Mouse (Mus musculus) neural tube, embryonic 11.5 days (tissue): ENCODE data around the gene Tfrc. TPM values are rescaled to one million over a fixed set of nuclear protein-coding genes. Genes with fewer than 3 reads are reported as not detected.

ENCODE experiments used
- ATAC-seq: fragments of 200-750 bp; cut with Nextera tagmentation; 2 replicates; pipeline ENCODE4 v1.8.0; 2017; ENCODE audit warnings: moderate number of reproducible peaks, mild to moderate bottlenecking, moderate TSS enrichment, moderate library complexity; ENCODE audit not compliant: insufficient read depth, low FRiP score, low TSS enrichment
- DNase-seq: peaks from one replicate; pipeline ENCODE4 v3.0.0-alpha.2; 2015; ENCODE audit warnings: low spot score
- H3K27ac ChIP-seq: fragments of 300-500 bp; sonication (generic); 2 replicates; pipeline ENCODE4 v1.5.1; 2014; ENCODE audit warnings: low read depth, mild to moderate bottlenecking, low read length
- H3K27me3 ChIP-seq: fragments of 300-500 bp; sonication (generic); 2 replicates; pipeline ENCODE4 v1.6.1; 2014; ENCODE audit warnings: mild to moderate bottlenecking, low read length, mixed read lengths; ENCODE audit not compliant: control insufficient read depth, insufficient read depth
- H3K36me3 ChIP-seq: fragments of 300-500 bp; sonication (generic); 2 replicates; pipeline ENCODE4 v1.6.1; 2014; ENCODE audit warnings: mild to moderate bottlenecking, low read length, moderate library complexity, mixed read lengths; ENCODE audit not compliant: control insufficient read depth, insufficient read depth
- H3K4me1 ChIP-seq: fragments of 300-500 bp; sonication (generic); 2 replicates; pipeline ENCODE4 v1.6.1; 2014; ENCODE audit warnings: low read length, mixed read lengths; ENCODE audit not compliant: control insufficient read depth, insufficient read depth
- H3K4me2 ChIP-seq: fragments of 300-500 bp; sonication (generic); 2 replicates; pipeline ENCODE4 v1.6.1; 2014; ENCODE audit warnings: low read depth, mild to moderate bottlenecking, moderate library complexity
- H3K4me3 ChIP-seq: fragments of 300-500 bp; sonication (generic); 2 replicates; pipeline ENCODE4 v1.5.1; 2014; ENCODE audit warnings: low read depth, low read length
- H3K9ac ChIP-seq: fragments of 300-500 bp; sonication (generic); 2 replicates; pipeline ENCODE4 v1.6.1; 2014; ENCODE audit warnings: mild to moderate bottlenecking, low read length
- H3K9me3 ChIP-seq: fragments of 300-500 bp; sonication (generic); 2 replicates; pipeline ENCODE4 v1.6.1; 2016; ENCODE audit warnings: low read length; ENCODE audit not compliant: control insufficient read depth
- WGBS: fragments of 180-500 bp; shearing (Covaris S2); extraction: QIAGEN DNeasy Blood & Tissue Kit; methylation state at CpG from one replicate; pipeline ENCODE4 v1.1.7; 2014; 5-methylcytosine and 5-hydroxymethylcytosine counted together
- polyA plus RNA-seq: library from polyadenylated mRNA; unstranded; fragments of >200 nt; fragmentation: Nextera tagmentation; extraction: Ambion mirVana; gene quantifications from 2 replicates; pipeline ENCODE4 v1.2.1, GENCODE M21; 2014

Gene Tfrc
- polyA plus RNA-seq, 1 experiment from 2014 or later: 67.9 TPM

DNA sequence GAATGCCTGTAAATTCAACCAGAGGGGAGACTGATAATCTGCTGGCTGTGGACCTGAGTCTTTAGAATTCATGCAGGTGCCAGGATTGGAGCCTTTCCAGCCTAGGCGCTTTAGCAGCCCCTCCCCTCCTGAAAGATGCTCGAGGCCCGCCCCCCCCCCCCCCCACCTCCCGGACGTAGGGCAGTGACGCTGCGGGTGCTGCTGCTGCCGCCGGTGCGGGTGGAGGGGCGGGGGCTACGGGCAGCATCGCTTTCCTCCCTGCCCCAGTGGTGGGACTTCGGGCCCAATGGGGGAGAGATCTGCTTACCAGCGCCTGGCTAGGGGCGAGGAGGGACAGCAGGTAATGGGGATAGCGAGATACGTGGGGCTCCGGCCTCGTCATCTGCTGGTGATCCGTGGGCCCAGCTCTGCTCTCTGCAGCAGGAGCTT lies 50.0 kb downstream of the Tfrc start:
- H3K4me2 ChIP-seq: peak overlapping the region; percentile 61
- H3K9ac ChIP-seq: peak overlapping the region; percentile 50
- H3K4me1 ChIP-seq: peaks cover 21% of the 10 kb centered on the region
- 0 out of 2 replicates have a peak overlapping the region, but pooled peaks have one; percentile 20 for H3K27ac ChIP-seq
- no peak for ATAC-seq
- 3% methylated on average over 8 of the region's 21 CpGs for WGBS
- peak overlapping the region; percentile 33 for H3K4me3 ChIP-seq
- DNase-seq: no peak
- no peaks in the 10 kb centered on the region for H3K27me3 ChIP-seq
- no peaks in the 10 kb centered on the region for H3K36me3 ChIP-seq
- H3K9me3 ChIP-seq: no peaks in the 10 kb centered on the region

DNA sequence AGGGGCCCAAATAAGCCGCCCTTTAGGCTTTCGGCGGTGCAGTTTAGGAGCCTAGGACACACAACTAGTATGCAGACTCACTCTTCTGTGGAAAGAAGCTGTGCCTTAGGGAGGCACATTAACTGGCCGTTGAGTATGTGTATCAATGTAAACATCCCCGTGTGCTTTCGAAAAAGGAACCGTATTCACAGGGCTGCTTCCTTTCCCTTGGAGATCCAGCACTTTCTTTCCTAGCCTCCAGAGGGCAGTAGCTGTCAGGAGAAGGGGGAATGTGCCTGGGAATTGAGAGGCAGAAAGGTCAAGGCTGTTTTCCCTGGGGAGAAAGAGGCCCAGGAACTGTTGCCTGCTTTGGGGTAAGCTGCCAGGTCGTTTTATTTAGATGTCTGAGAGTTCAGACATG lies 50.7 kb downstream of the Tfrc start:
- H3K27ac ChIP-seq: no peak overlapping the region
- ATAC-seq: no peak

DNA sequence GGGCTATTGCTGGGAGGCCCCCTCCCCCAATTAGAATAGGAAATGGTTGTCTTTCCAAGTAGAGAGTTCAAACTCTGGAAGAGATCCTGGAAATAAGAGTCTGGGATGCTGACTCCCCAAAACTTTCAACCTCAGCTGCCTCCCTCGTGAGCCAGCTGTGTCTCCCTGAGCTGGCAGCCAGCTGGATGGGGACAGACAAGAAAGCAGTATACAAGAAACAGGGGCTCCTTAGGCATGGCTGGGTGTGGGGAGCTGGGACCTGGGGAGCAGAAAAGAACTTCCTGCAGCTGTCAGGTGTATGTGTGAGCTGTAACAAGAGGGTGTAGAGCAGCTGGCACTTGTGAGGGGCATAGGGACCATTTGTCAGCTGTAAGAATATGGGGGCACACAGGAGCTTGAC lies 51.4 kb downstream of the Tfrc start:
- Histone ChIP-seq H3K4me1 (peaks cover 21% of the 10 kb centered on the region), H3K9me3 (no peaks in the 10 kb centered on the region), H3K36me3 (no peaks in the 10 kb centered on the region), H3K4me3 (no peak overlapping the region), H3K27ac (no peak overlapping the region), H3K27me3 (no peaks in the 10 kb centered on the region), H3K4me2 (no peak overlapping the region), H3K9ac (no peak overlapping the region)
- DNase-seq (no peak), ATAC-seq (no peak)
- whole genome bisulfite sequencing: 57% methylated on average over 1 of the region's 1 CpGs

More for the DNA sequence above, 50.7 kb downstream of the Tfrc start:
- peaks cover 21% of the 10 kb centered on the region for H3K4me1 ChIP-seq
- peak overlapping the region; percentile 61 for H3K4me2 ChIP-seq
- H3K9me3 ChIP-seq: no peaks in the 10 kb centered on the region
- H3K36me3 ChIP-seq: no peaks in the 10 kb centered on the region
- DNase-seq: peak; percentile 77
- peak overlapping the region; percentile 50 for H3K9ac ChIP-seq
- H3K27me3 ChIP-seq: no peaks in the 10 kb centered on the region
- 9% methylated on average over 8 of the region's 8 CpGs for WGBS
- H3K4me3 ChIP-seq: 0 out of 2 replicates have a peak overlapping the region, but pooled peaks have one; percentile 33

DNA sequence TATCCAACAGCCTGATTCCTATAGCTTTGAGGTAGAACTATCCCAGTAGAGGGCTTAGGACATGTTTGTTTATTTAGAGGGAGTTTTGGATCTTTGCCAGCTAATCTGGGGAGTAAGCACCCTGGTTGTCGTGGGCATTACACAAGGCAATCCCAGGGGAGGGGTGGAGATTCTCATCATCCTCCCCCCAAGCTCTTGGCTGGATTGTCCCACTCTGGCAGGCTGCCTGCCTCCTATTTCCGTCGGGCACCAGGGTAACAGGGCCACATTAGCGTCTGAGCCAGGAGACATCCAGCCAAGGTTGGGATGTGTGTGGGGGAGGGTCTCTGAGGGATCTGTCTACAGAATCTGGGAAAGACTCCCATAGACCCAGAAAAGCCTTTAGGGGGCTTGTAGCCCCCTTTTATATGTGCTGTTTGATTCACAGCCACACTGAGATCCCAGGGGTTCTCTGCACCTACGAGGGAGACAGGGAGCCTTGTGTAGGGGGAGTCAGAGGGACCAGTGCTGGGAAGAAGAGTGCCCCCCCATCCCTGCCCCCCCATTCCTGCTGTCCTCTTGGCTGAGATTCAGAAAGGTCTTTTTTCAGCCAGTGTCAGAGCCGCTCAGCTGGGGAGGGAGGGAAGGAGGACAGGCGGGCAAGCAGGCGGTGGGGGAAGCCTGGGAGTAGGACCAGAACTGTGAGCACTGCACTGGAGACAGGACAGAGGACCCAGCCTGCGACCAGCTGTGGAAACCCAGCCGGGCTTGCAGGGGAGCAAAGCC lies 52.0 kb downstream of the Tfrc start:
- H3K4me2 ChIP-seq: no peak overlapping the region
- no peak for ATAC-seq
- no peaks in the 10 kb centered on the region for H3K9me3 ChIP-seq

GRCm38 (mm10) chr16:32661493-32661921 lies 52.8 kb downstream of the Tfrc start:
- no peaks in the 10 kb centered on the region for H3K9me3 ChIP-seq
- no peaks in the 10 kb centered on the region for H3K36me3 ChIP-seq
- peaks cover 21% of the 10 kb centered on the region for H3K4me1 ChIP-seq
- ATAC-seq: no peak
- peak overlapping the region; percentile 28; the same call in 1 of the 2 replicates for H3K9ac ChIP-seq
- no peak overlapping the region for H3K4me3 ChIP-seq
- WGBS: 78% methylated on average over 10 of the region's 10 CpGs
- H3K4me2 ChIP-seq: no peak overlapping the region
- no peak for DNase-seq
- 0 out of 2 replicates have a peak overlapping the region, but pooled peaks have one; percentile 14 for H3K27ac ChIP-seq
- H3K27me3 ChIP-seq: no peaks in the 10 kb centered on the region

More for the DNA sequence above, 52.0 kb downstream of the Tfrc start:
- H3K27me3 ChIP-seq: no peaks in the 10 kb centered on the region
- WGBS: 43% methylated on average over 8 of the region's 10 CpGs
- no peak overlapping the region for H3K4me3 ChIP-seq
- H3K27ac ChIP-seq: no peak overlapping the region
- DNase-seq: no peak
- H3K36me3 ChIP-seq: no peaks in the 10 kb centered on the region
- H3K9ac ChIP-seq: 0 out of 2 replicates have a peak overlapping the region, but pooled peaks have one; percentile 28
- H3K4me1 ChIP-seq: peaks cover 21% of the 10 kb centered on the region

- no peak for ATAC-seq
- no peaks in the 10 kb centered on the region for H3K9me3 ChIP-seq
- H3K4me1 ChIP-seq: peaks cover 21% of the 10 kb centered on the region
- no peak overlapping the region for H3K4me3 ChIP-seq
- no peak for DNase-seq
- H3K27me3 ChIP-seq: no peaks in the 10 kb centered on the region
- no peaks in the 10 kb centered on the region for H3K36me3 ChIP-seq
- peak overlapping the region; percentile 28; the same call in 1 of the 2 replicates for H3K9ac ChIP-seq
- H3K4me2 ChIP-seq: no peak overlapping the region
- H3K27ac ChIP-seq: no peak overlapping the region
- 94% methylated on average over 7 of the region's 7 CpGs for WGBS
Observed at GRCm38 (mm10) chr16:32662372-32662771, 53.7 kb downstream of the Tfrc start.

DNA sequence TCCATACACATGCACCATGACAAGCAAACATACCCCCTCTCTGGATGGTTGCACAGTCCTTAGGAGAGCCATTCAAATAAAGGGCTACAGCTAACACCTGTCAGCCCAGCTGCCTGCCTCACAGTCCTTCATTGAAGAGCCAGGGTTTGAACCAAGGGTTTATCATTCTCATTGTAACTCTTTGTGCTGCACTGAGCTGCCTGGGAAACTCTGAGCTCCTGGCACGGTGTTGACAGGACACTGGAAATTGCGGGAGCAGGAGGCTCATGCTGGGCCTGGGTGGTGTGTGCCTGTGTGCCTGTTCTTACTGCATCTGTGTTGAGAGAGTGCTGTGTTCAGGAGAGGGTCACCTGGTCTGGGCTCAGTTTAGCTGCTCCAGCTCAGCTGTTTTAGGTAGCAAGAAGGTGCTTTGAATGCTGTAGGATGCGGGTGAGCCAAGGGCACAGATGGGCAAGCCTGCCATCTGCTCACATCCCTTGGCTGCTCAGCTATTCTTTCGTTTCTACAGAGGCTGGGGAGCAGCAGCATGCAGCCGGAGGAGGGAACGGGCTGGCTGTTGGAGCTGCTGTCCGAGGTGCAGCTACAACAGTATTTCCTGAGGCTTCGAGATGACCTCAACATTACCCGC lies 54.6 kb downstream of the Tfrc start:
- no peaks in the 10 kb centered on the region for H3K9me3 ChIP-seq
- ATAC-seq (no peak), DNase-seq (no peak)
- H3K4me3 ChIP-seq: no peak overlapping the region
- H3K9ac ChIP-seq: no peak overlapping the region; the same call in 1 of the 2 replicates
- H3K36me3 ChIP-seq: no peaks in the 10 kb centered on the region
- H3K4me2 ChIP-seq: no peak overlapping the region
- 82% methylated on average over 9 of the region's 9 CpGs for WGBS
- no peak overlapping the region for H3K27ac ChIP-seq
- peaks cover 21% of the 10 kb centered on the region for H3K4me1 ChIP-seq
- H3K27me3 ChIP-seq: no peaks in the 10 kb centered on the region

DNA sequence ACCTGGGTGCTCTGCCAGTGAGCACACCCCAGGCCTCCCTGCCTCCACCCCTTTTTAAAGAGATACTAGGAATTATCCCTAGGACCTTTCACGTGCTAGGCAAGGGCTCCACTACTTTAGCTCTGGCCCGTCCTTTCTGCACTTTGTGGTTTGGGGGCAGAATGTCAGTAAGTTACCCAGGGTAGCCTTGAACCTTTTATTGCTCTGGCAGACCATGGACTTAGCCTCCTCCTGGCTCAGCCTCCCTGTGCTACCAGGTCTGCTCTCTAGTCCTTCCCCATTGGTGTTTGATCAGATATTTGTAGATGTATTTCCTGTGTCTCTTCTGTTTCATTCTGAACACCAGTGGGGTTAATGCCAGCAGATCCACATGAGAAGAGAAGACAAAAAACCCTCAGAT lies 55.5 kb downstream of the Tfrc start:
- no peak for DNase-seq
- 80% methylated on average over 2 of the region's 2 CpGs for WGBS
- Histone ChIP-seq H3K4me2 (no peak overlapping the region), H3K9me3 (no peaks in the 10 kb centered on the region), H3K9ac (no peak overlapping the region), H3K27me3 (no peaks in the 10 kb centered on the region), H3K36me3 (no peaks in the 10 kb centered on the region), H3K27ac (no peak overlapping the region), H3K4me1 (peaks cover 18% of the 10 kb centered on the region), H3K4me3 (no peak overlapping the region)
- ATAC-seq: no peak
